Mouse (Mus musculus) adipose tissue, adult 10 weeks (tissue): ENCODE data around the gene Tas2r108. TPM values are rescaled to one million over a fixed set of nuclear protein-coding genes. Genes with fewer than 3 reads are reported as not detected.

ENCODE experiments used
- polyA plus RNA-seq: library from polyadenylated mRNA; stranded (reverse); fragments of 350-450 nt; fragmentation: Illumina TruSeq; extraction: RNeasy Lipid Tissue Mini Kit (QIAGEN cat#74804); gene quantifications from one replicate; pipeline ENCODE4 v1.2.3, GENCODE M21; 2014; ENCODE audit warnings: low read depth, low replicate concordance

Gene Tas2r108
- not detected for polyA plus RNA-seq

DNA sequence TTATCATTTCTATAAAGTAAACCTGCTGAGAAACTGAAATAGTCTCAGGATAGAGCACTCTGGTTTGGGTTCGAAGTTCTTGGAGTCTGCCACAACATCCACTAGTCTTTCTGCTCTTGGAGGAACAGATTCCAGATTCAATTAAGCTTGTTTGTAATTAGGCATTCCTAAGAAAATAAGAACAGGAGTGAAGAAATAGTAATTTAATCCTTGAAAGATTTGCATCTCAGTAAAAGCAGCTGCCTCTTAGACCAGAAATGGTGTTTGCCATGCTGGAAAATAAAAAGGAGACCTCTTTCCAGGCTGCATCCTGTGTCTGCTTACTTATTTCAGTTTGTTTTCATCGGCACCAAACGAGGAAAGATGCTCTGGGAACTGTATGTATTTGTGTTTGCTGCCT lies at the start of gene Tas2r108:
Tas2r108 (plus strand) TSS at position 301 of the 400 bp plus-strand sequence.

DNA sequence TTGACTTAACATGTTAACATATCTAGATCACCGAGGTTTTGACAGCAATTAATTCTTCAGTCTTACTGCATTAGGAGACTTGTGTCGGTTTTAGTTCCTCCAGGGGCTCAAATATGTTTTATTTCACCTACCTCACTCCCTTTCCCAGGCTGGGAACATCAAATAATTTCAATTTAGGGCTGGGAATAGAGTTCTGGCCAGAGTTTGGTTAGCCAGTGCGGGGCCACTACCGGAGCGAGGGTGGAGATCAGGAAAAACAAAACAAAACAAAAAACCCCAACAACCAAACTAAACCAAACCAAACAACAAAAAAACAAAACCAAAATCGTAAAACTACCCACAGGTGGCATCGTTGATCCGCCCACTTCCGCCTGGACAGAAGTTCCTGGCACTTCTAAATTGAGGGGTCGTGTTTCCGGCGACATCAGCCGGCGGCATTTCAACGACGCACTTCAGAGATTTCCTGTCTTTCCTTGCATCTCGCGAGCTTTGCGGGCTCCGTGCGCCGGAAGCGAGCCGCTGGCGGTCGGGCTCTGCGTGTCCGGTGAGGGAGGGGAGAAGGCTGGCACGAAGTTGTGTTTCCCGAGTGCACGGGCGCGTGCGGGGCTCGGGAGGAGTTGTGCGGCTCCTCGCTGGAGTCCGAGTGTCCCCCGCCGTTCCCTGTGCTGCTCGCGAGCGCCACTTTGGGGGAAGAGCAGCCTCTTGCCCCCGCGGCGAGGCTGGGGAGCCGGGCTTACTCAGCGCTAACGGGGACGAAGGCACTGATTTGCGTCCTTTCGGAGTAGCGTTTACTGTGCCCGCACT lies 22.2 kb upstream of the Tas2r108 start, which contains the start of gene Ssbp1:
Ssbp1 (plus strand) TSS at position 437 of the 804 bp plus-strand sequence.

DNA sequence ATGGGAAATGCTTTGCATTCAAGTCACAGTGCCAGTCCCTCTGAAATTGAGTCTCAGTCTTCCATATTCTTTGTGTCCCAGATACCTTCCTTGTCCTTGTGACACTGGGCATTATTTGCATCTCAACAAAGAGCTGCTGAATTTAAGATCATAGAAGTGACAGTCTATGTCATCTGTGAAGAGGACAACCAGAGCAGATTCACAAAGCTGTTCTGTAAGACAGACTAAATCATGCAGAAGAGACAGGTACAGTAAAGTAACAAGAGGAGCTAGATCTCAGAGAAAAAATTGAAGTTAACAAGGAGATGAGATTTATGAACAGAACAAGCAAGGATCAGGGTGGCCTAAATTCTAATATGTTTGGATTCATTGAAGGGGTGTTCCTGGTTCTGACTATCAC lies 2.4 kb upstream of the Tas2r108 start, which contains the start of gene Tas2r137:
Tas2r137 (plus strand) TSS at position 301 of the 400 bp plus-strand sequence.

DNA sequence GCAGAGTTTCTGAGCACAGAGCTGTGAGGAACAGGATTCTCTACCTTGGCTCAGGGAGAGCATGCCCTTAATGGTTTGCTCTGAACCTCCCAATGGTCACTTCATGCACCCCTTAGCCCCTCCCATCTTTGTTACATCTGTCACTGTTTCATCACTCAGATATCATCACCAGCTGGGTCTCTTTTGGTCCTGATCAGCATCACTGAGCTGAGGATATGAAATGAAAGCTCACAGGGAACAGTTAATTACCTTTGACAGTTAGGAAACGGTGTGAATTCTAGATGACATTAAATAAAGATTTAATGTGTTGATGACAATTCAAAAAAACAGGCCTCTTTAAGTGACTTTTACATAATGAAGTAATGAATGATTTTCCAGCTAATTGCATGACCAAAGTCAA lies 26.1 kb downstream of the Tas2r108 start, which contains the start of gene Prss37:
Prss37 (minus strand) TSS at position 101 of the 400 bp plus-strand sequence.

Other genes with a start within 250 kb of the Tas2r108 start
- gene Agk, start 168.4 kb upstream of the Tas2r108 start, polyA plus RNA-seq = 11.9 TPM
- gene E330009J07Rik, start 57.4 kb upstream of the Tas2r108 start, polyA plus RNA-seq = 11.1 TPM
- gene Wee2, start 54.4 kb upstream of the Tas2r108 start, polyA plus RNA-seq = 2.7 TPM
- gene Ssbp1, start 22.2 kb upstream of the Tas2r108 start, polyA plus RNA-seq = 61.6 TPM
- gene Tas2r137, start 2.3 kb upstream of the Tas2r108 start, polyA plus RNA-seq = not detected
- 3.7 TPM for gene Prss37, start 26.0 kb downstream of the Tas2r108 start, polyA plus RNA-seq
- gene Olfr461, start 61.5 kb downstream of the Tas2r108 start, polyA plus RNA-seq = not detected
- not detected for gene Olfr460, start 76.0 kb downstream of the Tas2r108 start, polyA plus RNA-seq
- 1.6 TPM for gene Clec5a, start 92.3 kb downstream of the Tas2r108 start, polyA plus RNA-seq
- not detected for gene Tas2r138, start 119.8 kb downstream of the Tas2r108 start, polyA plus RNA-seq
- gene Mgam, start 135.3 kb downstream of the Tas2r108 start, polyA plus RNA-seq = 2.4 TPM